Mouse (Mus musculus) kidney, embryonic 14.5 days (tissue): ENCODE results near the gene Azin2. TPM values are rescaled to one million over a fixed set of nuclear protein-coding genes. Genes with fewer than 3 reads are reported as not detected.

Experiments
- ATAC-seq: fragments of 200-750 bp; cut with Nextera tagmentation; 2 replicates; pipeline ENCODE4 v1.8.0; 2017; ENCODE audit warnings: moderate number of reproducible peaks, mild to moderate bottlenecking, moderate TSS enrichment, moderate library complexity; ENCODE audit not compliant: low FRiP score, low TSS enrichment
- H3K27ac ChIP-seq: fragments of 300-500 bp; sonication (generic); 2 replicates; pipeline ENCODE4 v1.5.1; 2014; ENCODE audit warnings: low read depth, mild to moderate bottlenecking, low read length, moderate library complexity, mixed read lengths
- H3K27me3 ChIP-seq: fragments of 300-500 bp; sonication (generic); 2 replicates; pipeline ENCODE4 v1.6.1; 2014; ENCODE audit warnings: mild to moderate bottlenecking, low read length; ENCODE audit not compliant: control insufficient read depth, insufficient read depth
- H3K36me3 ChIP-seq: fragments of 300-500 bp; sonication (generic); 2 replicates; pipeline ENCODE4 v1.6.1; 2014; ENCODE audit warnings: low read length, mixed read lengths; ENCODE audit not compliant: control insufficient read depth, insufficient read depth
- H3K4me1 ChIP-seq: fragments of 300-500 bp; sonication (generic); 2 replicates; pipeline ENCODE4 v1.6.1; 2014; ENCODE audit warnings: low read length, mixed read lengths; ENCODE audit not compliant: control insufficient read depth, insufficient read depth
- H3K4me2 ChIP-seq: fragments of 300-500 bp; sonication (generic); replicated peaks from 2 replicates; pipeline ENCODE4 v1.6.1; 2014; ENCODE audit warnings: low read depth, mild to moderate bottlenecking, low read length
- H3K4me3 ChIP-seq: fragments of 300-500 bp; sonication (generic); 2 replicates; pipeline ENCODE4 v1.5.1; 2014; ENCODE audit warnings: mild to moderate bottlenecking, low read length
- H3K9ac ChIP-seq: fragments of 300-500 bp; sonication (generic); 2 replicates; pipeline ENCODE4 v1.6.1; 2014; ENCODE audit warnings: low read depth, mild to moderate bottlenecking, low read length, moderate library complexity
- H3K9me3 ChIP-seq: fragments of 300-500 bp; sonication (generic); 2 replicates; pipeline ENCODE4 v1.6.1; 2016; ENCODE audit warnings: low read length; ENCODE audit not compliant: control insufficient read depth
- WGBS: fragments of 180-500 bp; shearing (Covaris S2); extraction: QIAGEN DNeasy Blood & Tissue Kit; methylation state at CpG from one replicate; pipeline ENCODE4 v1.1.7; 2014; 5-methylcytosine and 5-hydroxymethylcytosine counted together
- polyA plus RNA-seq: library from polyadenylated mRNA; unstranded; fragments of >200 nt; fragmentation: Nextera tagmentation; extraction: Ambion mirVana; gene quantifications from 2 replicates; pipeline ENCODE4 v1.2.1, GENCODE M21; 2014

Gene Azin2
- polyA plus RNA-seq, 1 experiment from 2014 or later = 17.0 TPM

DNA sequence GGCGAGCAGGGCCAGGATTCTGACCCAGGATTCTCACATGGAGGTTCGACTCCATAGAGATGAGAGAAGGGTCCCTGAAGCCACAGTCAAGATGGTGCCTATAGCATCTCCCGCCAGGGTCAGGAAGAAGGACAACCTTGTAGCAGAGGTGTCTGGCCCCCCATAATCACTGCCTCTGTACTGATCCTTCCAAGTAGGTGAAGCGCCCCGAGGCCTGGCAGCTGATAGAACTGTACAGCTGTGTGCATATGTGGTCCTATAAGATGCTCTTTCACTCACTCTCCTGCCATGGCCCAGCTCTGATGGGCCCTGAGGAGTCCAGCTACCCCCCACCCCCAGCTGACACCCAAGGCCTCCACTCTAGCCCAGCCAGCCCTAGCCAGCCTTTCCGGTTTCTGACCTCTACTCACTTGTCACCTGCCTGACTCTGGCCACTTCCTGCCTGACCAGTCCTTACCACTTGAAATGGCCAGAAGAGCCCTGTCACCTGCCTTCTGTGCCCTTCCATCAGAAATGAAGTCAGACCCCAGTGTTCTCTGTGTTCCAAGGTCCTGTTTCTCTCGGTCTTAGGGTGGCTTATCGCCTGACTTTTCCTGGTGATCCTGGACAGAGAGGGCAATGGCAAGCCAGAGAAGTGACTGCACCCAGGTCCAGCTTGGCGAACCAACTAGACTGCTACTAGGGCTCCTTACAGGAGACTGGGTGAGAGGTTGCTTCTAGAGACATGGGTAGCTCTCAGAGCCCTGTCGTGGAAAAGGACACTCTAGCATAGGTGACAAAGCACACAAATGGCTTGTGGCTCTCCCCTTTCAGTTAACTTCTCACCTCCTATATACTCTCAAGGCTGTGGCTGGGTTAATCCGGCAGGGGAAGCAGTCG lies 72.3 kb downstream of the Azin2 start:
- Histone ChIP-seq H3K9me3 (no peaks in the 10 kb centered on the region), H3K27me3 (no peaks in the 10 kb centered on the region), H3K4me3 (no peak overlapping the region), H3K27ac (no peak overlapping the region), H3K36me3 (peaks cover 3% of the 10 kb centered on the region; the same call in 1 of the 2 replicates), H3K4me2 (no peak overlapping the region), H3K9ac (no peak overlapping the region), H3K4me1 (peaks cover 12% of the 10 kb centered on the region)
- no peak for ATAC-seq
- WGBS = 73% methylated on average over 12 of the region's 12 CpGs

DNA sequence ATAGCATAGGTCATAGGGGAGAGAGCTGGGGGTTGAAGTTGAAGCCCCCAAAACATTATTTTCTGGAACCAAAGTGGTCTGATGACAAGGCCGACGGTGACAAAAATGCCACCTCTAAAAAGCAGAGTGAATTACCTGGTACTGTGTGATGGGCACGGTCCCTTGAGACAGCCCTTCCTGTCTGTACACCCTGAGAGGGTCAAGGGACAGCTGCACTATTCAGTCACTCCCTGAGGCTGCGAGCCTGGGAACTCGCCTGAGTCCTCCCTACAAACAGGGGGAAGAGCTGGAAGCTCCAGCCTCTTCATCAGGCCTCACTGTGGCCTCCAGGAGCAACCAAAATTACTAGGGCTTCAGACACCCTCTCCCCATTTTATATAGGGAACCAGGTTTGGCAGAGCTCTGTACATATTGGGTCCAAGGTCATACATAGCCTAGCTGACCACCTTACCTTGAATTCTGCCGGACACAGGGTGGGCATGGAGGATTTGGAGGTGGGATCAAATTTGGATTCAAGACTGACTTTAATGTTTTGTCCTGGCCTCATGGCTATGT lies 73.7 kb downstream of the Azin2 start:
- ATAC-seq = no peak
- Histone ChIP-seq H3K4me1 (peaks cover 20% of the 10 kb centered on the region), H3K27me3 (no peaks in the 10 kb centered on the region), H3K9ac (no peak overlapping the region), H3K27ac (no peak overlapping the region), H3K4me3 (no peak overlapping the region), H3K36me3 (peaks cover 3% of the 10 kb centered on the region; the same call in 1 of the 2 replicates), H3K4me2 (no peak overlapping the region), H3K9me3 (no peaks in the 10 kb centered on the region)
- 79% methylated on average over 6 of the region's 6 CpGs for WGBS

DNA sequence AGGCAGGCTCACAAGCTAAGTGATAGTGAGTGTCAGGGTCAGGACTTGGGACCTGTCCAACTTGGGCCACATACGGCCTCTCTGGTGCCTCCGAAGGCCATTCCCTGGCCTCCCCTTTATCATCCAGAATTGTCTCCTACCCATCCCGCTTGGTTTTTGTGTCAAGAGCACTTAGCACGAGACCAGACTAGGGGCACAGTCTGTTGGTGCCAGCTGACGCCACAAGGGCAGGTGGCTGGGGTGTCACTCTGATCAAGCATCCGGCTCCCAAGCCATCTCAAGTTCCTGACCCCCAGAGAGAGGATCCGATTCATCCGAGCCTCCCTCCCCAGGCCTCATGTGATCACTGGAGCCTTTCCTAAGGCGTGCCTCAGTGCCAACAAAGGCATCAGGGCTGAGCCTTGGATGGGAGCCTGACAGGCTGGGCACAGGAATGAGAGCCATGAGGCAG lies 74.6 kb downstream of the Azin2 start:
- Histone ChIP-seq H3K27me3 (no peaks in the 10 kb centered on the region), H3K4me1 (peaks cover 20% of the 10 kb centered on the region), H3K4me3 (no peak overlapping the region), H3K27ac (no peak overlapping the region), H3K9me3 (no peaks in the 10 kb centered on the region), H3K9ac (no peak overlapping the region), H3K4me2 (no peak overlapping the region), H3K36me3 (peaks cover 3% of the 10 kb centered on the region; the same call in 1 of the 2 replicates)
- 44% methylated on average over 9 of the region's 9 CpGs for WGBS
- peak; percentile 19; the same call in 1 of the 2 replicates for ATAC-seq

DNA sequence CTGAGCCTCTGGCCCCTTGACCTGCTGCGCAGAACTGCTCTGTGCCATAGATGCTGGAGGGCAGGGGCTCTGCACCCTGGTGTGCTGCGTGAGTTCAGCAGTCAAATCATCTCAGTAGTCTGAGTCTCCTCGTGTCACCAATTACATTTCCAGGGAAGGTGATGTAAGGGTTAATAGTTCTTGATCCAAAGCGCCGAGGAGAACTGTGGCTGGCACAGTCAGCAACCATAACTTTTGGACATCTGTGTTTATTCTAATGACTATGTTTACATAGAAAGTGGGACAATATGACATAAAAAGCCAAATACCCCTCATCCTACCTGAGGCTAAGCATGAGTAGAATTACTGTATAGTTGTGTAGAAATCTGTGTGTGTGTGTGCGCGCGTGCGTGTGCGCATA lies 75.2 kb downstream of the Azin2 start:
- Histone ChIP-seq H3K27me3 (no peaks in the 10 kb centered on the region), H3K36me3 (peaks cover 3% of the 10 kb centered on the region; the same call in 1 of the 2 replicates), H3K4me1 (peaks cover 20% of the 10 kb centered on the region), H3K9me3 (no peaks in the 10 kb centered on the region), H3K4me3 (no peak overlapping the region), H3K27ac (no peak overlapping the region), H3K4me2 (no peak overlapping the region), H3K9ac (no peak overlapping the region)
- no peak for ATAC-seq
- 76% methylated on average over 10 of the region's 10 CpGs for WGBS

GRCm38 (mm10) chr4:128886571-128886970 lies 75.7 kb downstream of the Azin2 start:
- Histone ChIP-seq H3K27ac (no peak overlapping the region), H3K4me1 (peaks cover 20% of the 10 kb centered on the region), H3K4me2 (no peak overlapping the region), H3K4me3 (no peak overlapping the region), H3K9ac (no peak overlapping the region), H3K9me3 (no peaks in the 10 kb centered on the region), H3K36me3 (peaks cover 3% of the 10 kb centered on the region; the same call in 1 of the 2 replicates), H3K27me3 (no peaks in the 10 kb centered on the region)
- 62% methylated on average over 5 of the region's 5 CpGs for WGBS
- ATAC-seq = no peak

DNA sequence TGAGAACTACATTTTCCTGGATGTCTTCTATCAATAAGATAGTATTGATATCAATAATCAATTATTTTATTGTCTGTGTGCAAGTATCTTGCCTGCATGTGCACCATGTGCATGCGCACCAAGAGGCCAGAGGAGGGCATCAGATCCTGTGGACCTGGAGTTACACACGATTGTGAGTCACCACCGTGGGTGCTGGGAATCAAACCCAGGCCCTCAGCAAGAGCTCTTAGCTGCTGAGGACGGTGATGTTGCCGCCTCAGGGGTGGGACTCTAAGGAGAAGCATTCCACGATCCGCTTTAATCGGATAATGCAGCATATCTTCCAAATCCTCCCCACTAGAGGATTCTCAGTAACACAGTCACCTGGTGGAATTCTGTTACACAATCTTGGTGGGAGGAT lies 76.7 kb downstream of the Azin2 start:
- 98% methylated on average over 8 of the region's 8 CpGs for WGBS
- no peak for ATAC-seq
- Histone ChIP-seq H3K4me3 (no peak overlapping the region), H3K4me1 (peaks cover 20% of the 10 kb centered on the region), H3K9ac (no peak overlapping the region), H3K9me3 (peaks cover 5% of the 10 kb centered on the region; the same call in 1 of the 2 replicates), H3K36me3 (peaks cover 3% of the 10 kb centered on the region; the same call in 1 of the 2 replicates), H3K27me3 (no peaks in the 10 kb centered on the region), H3K4me2 (no peak overlapping the region), H3K27ac (no peak overlapping the region)

- peak overlapping the region; percentile 79 for H3K4me3 ChIP-seq
- H3K4me2 ChIP-seq = peak overlapping the region; percentile 100
- H3K4me1 ChIP-seq = peaks cover 20% of the 10 kb centered on the region
- H3K36me3 ChIP-seq = peaks cover 3% of the 10 kb centered on the region; the same call in 1 of the 2 replicates
- ATAC-seq = 0 out of 2 replicates have a peak, but pooled peaks have one; percentile 6
- H3K27me3 ChIP-seq = no peaks in the 10 kb centered on the region
- peak overlapping the region; percentile 71; the same call in 1 of the 2 replicates for H3K9ac ChIP-seq
- 37% methylated on average over 5 of the region's 5 CpGs for WGBS
- H3K27ac ChIP-seq = no peak overlapping the region
- peaks cover 6% of the 10 kb centered on the region; the same call in 1 of the 2 replicates for H3K9me3 ChIP-seq
These were observed 77.5 kb downstream of the Azin2 start for GRCm38 (mm10) chr4:128884711-128885095.

- H3K9me3 ChIP-seq = peaks cover 6% of the 10 kb centered on the region; the same call in 1 of the 2 replicates
- H3K27ac ChIP-seq = peak overlapping the region; percentile 59
- H3K27me3 ChIP-seq = no peaks in the 10 kb centered on the region
- peak; percentile 45 for ATAC-seq
- H3K9ac ChIP-seq = peak overlapping the region; percentile 71
- H3K36me3 ChIP-seq = peaks cover 3% of the 10 kb centered on the region; the same call in 1 of the 2 replicates
- H3K4me3 ChIP-seq = peak overlapping the region; percentile 79
- WGBS = under 1% methylated on average over 91 of the region's 94 CpGs
- peaks cover 23% of the 10 kb centered on the region for H3K4me1 ChIP-seq
- H3K4me2 ChIP-seq = peak overlapping the region; percentile 100
These were observed 78.2 kb downstream of the Azin2 start for GRCm38 (mm10) chr4:128883801-128884710.
